Mouse (Mus musculus) heart, embryonic 11.5 days (tissue): Measurements from ENCODE around the gene Shkbp1. TPM values are rescaled to one million over a fixed set of nuclear protein-coding genes. Genes with fewer than 3 reads are reported as not detected.

Source experiments
- ATAC-seq: fragments of 200-750 bp; cut with Nextera tagmentation; replicated peaks from 2 replicates; pipeline ENCODE4 v1.8.0; 2017; ENCODE audit warnings: moderate library complexity; ENCODE audit not compliant: insufficient number of reproducible peaks, low FRiP score, low TSS enrichment
- H3K27ac ChIP-seq: fragments of 300-500 bp; sonication (generic); 2 replicates; pipeline ENCODE4 v1.5.1; 2014; ENCODE audit warnings: mild to moderate bottlenecking, low read depth, low read length
- H3K27me3 ChIP-seq: fragments of 300-500 bp; sonication (generic); 2 replicates; pipeline ENCODE4 v1.6.1; 2014; ENCODE audit warnings: mild to moderate bottlenecking, low read length, mixed read lengths; ENCODE audit not compliant: control insufficient read depth, insufficient read depth
- H3K36me3 ChIP-seq: fragments of 300-500 bp; sonication (generic); 2 replicates; pipeline ENCODE4 v1.6.1; 2014; ENCODE audit warnings: mild to moderate bottlenecking, low read length, moderate library complexity, mixed read lengths; ENCODE audit not compliant: control insufficient read depth, insufficient read depth
- H3K4me1 ChIP-seq: fragments of 300-500 bp; sonication (generic); 2 replicates; pipeline ENCODE4 v1.6.1; 2014; ENCODE audit warnings: low read length; ENCODE audit not compliant: control insufficient read depth, insufficient read depth
- H3K4me2 ChIP-seq: fragments of 300-500 bp; sonication (generic); 2 replicates; pipeline ENCODE4 v1.6.1; 2014; ENCODE audit warnings: mild to moderate bottlenecking, moderate library complexity
- H3K4me3 ChIP-seq: fragments of 300-500 bp; sonication (generic); 2 replicates; pipeline ENCODE4 v1.5.1; 2014; ENCODE audit warnings: low read depth, low read length
- H3K9ac ChIP-seq: fragments of 300-500 bp; sonication (generic); 2 replicates; pipeline ENCODE4 v1.6.1; 2014; ENCODE audit warnings: mild to moderate bottlenecking, low read depth, low read length, moderate library complexity
- H3K9me3 ChIP-seq: fragments of 300-500 bp; sonication (generic); replicated peaks from 2 replicates; pipeline ENCODE4 v1.6.1; 2016; ENCODE audit warnings: low read length; ENCODE audit not compliant: control insufficient read depth
- WGBS: fragments of 180-500 bp; shearing (Covaris S2); extraction: QIAGEN DNeasy Blood & Tissue Kit; methylation state at CpG from one replicate; pipeline ENCODE4 v1.1.7; 2014; ENCODE audit not compliant: insufficient replicate concordance; 5-methylcytosine and 5-hydroxymethylcytosine counted together
- polyA plus RNA-seq: library from polyadenylated mRNA; unstranded; fragments of >200 nt; fragmentation: Nextera tagmentation; extraction: Ambion mirVana; gene quantifications from 2 replicates; pipeline ENCODE4 v1.2.1, GENCODE M21; 2014

Shkbp1 gene
- polyA plus RNA-seq, 1 experiment from 2014 or later, result 34.1 TPM

DNA sequence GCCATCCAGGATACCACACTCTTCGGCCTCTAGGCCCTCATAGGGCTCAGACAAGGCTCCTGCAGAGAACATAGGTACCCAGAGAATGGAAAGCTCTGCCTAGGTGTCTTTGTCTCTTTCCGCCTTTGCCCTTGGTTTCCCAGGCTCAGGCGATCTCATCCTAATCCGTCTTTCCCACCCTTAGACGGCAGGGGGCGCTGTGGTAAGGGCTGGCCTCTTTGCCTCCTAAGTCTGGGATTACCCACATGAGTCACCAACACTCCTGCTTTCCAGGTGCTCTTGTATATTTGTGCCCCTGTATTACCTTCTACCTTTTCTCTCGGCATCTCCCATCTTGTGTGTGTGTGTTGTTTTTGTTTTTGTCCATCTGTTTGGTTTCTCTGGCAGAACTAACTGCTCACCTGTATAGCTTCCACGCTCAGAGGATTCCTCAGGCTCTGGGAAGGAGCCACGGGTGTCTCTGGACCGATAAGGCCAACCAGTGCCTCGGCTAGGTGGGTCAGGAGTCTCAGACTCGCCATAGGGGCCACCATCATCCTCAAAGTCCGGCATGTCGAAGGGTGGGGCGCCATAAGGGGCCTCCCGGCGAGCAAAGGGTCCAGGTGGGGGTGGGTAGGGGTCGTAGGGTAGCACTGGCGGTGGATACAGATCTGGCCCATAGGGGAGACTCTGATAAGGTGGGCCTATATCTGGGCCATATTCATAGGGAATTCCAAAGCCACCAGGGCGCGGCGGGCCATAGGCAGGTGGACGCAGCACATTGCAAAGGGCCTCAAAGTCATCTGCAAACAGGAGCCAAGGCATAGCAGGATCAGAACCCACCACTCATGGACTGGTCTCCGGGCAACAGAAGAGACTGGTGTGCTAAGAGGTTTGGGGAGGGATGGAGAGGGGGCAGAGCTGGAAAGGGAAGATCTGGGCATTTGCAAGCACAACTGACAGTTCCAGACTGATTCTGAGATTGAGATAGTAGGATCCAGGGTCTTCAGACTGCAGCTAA lies 49.4 kb downstream of the Shkbp1 start:
- WGBS, result 68% methylated on average over 24 of the region's 24 CpGs
- Histone ChIP-seq H3K36me3 (no peaks in the 10 kb centered on the region), H3K4me1 (peaks cover 3% of the 10 kb centered on the region), H3K9ac (no peak overlapping the region), H3K27ac (no peak overlapping the region), H3K27me3 (peaks cover 29% of the 10 kb centered on the region), H3K4me3 (no peak overlapping the region), H3K9me3 (no peaks in the 10 kb centered on the region), H3K4me2 (no peak overlapping the region)
- no peak for ATAC-seq

DNA sequence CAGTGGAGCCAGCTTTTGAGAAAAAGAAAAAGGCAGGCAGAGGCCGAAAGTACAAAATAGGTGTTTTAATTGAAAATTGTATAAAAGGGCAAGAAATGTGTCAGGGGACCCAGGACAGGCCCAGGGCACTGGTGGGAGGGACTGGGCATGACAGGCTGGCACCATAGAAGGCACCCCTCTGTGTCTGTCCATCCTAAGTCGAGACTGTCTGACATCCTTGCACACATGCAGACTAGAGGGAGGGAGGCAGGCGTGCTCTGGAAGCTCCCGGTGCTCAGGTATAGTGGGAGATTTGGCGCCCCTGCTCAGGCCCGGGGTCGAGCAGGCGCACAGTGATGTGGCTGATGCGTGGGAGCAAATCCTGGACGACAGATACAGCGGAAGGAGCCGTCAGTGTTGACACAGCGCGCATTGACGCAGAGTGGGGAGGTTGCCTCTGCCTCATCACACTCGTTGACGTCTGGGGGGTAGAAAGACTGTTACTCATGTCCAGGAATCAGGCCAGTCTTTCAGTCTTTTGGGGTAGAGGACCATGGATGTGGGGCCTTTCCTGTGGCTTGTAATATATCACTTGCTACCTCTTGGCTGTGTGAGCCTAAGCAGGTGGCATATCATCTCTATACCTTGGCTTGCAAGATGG lies 50.6 kb downstream of the Shkbp1 start:
- peaks cover 19% of the 10 kb centered on the region for H3K27me3 ChIP-seq
- no peak for ATAC-seq
- WGBS, result 74% methylated on average over 17 of the region's 17 CpGs

DNA sequence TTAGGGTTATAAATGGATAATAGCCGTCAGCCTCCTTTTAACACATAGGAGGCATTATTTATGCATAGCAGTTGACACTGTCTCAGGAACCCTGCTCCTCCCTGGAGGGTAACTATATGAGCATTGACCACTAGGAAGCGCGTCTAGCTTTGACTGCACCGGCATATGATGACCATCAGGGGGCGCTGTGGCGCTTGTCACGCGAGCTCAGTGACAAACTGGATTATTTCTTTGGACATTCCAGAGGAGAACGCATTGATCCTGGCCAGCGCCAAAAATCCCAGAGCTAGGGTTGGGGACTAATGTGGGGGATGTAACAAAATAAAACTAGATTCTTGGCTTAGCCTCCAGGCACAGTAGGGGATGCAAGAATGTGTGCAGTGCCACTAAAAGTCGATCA lies 53.6 kb downstream of the Shkbp1 start:
- Histone ChIP-seq H3K27me3 (peaks cover 12% of the 10 kb centered on the region; the same call in 1 of the 2 replicates), H3K36me3 (no peaks in the 10 kb centered on the region), H3K9ac (no peak overlapping the region), H3K9me3 (no peaks in the 10 kb centered on the region), H3K27ac (no peak overlapping the region), H3K4me2 (no peak overlapping the region), H3K4me1 (no peaks in the 10 kb centered on the region), H3K4me3 (no peak overlapping the region)
- peak; percentile 29; the same call in 1 of the 2 replicates for ATAC-seq
- WGBS, result 10% methylated on average over 11 of the region's 11 CpGs

More for the DNA sequence above, 50.6 kb downstream of the Shkbp1 start:
- H3K9me3 ChIP-seq, result no peaks in the 10 kb centered on the region
- H3K36me3 ChIP-seq, result no peaks in the 10 kb centered on the region
- no peak overlapping the region for H3K9ac ChIP-seq
- H3K4me3 ChIP-seq, result no peak overlapping the region
- H3K27ac ChIP-seq, result no peak overlapping the region
- no peak overlapping the region for H3K4me2 ChIP-seq
- peaks cover 3% of the 10 kb centered on the region for H3K4me1 ChIP-seq

DNA sequence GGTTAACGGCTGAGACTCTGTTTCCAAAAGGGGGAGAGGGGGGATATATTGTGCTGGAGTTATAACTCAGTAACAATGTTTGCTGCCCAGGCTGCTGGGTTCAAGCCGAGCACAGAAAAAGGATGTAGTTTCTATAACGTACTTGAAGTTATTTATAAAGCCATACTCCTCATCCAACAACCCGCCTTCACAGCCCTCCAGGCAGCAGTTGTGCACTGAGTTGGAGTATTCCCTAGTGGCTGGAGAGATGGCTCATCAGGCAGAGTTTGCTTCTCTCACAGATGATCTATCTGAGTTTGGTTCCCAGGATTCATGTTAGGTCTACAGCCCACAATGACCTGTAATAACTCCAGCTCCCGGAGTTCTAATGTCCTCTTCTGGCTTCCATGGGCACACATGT lies 55.0 kb downstream of the Shkbp1 start:
- no peak overlapping the region for H3K4me3 ChIP-seq
- H3K27me3 ChIP-seq, result peaks cover 12% of the 10 kb centered on the region; the same call in 1 of the 2 replicates
- no peaks in the 10 kb centered on the region for H3K4me1 ChIP-seq
- no peak overlapping the region for H3K4me2 ChIP-seq
- no peak overlapping the region for H3K9ac ChIP-seq
- WGBS, result 82% methylated on average over 5 of the region's 5 CpGs
- no peaks in the 10 kb centered on the region for H3K9me3 ChIP-seq
- H3K27ac ChIP-seq, result no peak overlapping the region
- no peaks in the 10 kb centered on the region for H3K36me3 ChIP-seq
- ATAC-seq, result no peak

DNA sequence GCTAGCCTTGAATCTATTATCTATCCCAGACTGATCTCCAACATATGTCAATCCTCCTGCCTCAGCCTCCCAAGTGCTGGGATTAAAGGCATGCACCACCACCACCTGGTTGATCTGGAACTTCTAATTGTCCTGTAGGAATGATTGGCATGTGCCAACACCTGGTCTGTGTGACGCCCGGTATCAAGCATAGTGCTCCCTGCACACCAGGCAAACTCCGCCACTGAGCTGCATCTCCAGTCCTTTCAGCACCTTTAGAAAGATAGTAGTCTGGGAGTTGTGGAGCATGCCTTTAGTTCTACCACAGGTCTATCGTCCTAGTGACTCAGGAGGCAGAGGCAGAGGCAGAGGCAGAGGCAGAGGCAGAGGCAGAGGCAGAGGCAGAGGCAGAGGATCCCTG lies 55.5 kb downstream of the Shkbp1 start:
- Histone ChIP-seq H3K4me2 (no peak overlapping the region), H3K27ac (no peak overlapping the region), H3K4me3 (no peak overlapping the region), H3K27me3 (peaks cover 10% of the 10 kb centered on the region; the same call in 1 of the 2 replicates), H3K9ac (no peak overlapping the region), H3K4me1 (no peaks in the 10 kb centered on the region), H3K9me3 (no peaks in the 10 kb centered on the region), H3K36me3 (no peaks in the 10 kb centered on the region)
- WGBS, result 71% methylated on average over 4 of the region's 4 CpGs
- ATAC-seq, result no peak

DNA sequence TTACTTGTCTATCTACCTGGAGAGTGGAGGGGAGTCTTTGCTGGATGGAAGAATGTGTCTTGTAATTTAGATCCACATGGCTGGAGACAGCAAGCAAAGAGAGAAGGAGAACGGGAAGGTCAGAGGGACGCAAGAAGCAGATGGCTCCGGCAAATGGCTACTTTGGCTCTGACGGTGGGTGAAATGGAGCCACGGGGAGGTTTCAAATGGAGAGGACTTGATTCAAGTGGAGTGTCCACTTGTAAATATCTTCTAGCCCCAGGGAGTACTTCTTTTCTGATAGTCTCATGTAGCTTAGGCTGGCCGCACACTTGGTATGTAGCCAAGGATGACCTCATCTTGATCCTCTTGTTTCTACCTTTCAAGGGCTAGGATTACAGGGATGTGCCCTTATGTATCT lies 57.0 kb downstream of the Shkbp1 start:
- Histone ChIP-seq H3K27ac (no peak overlapping the region), H3K9ac (no peak overlapping the region), H3K4me2 (no peak overlapping the region), H3K4me1 (no peaks in the 10 kb centered on the region), H3K27me3 (peaks cover under 1% of the 10 kb centered on the region; the same call in 1 of the 2 replicates), H3K36me3 (no peaks in the 10 kb centered on the region), H3K4me3 (no peak overlapping the region), H3K9me3 (no peaks in the 10 kb centered on the region; the same call in 1 of the 2 replicates)
- WGBS, result 83% methylated on average over 6 of the region's 6 CpGs
- ATAC-seq, result no peak

DNA sequence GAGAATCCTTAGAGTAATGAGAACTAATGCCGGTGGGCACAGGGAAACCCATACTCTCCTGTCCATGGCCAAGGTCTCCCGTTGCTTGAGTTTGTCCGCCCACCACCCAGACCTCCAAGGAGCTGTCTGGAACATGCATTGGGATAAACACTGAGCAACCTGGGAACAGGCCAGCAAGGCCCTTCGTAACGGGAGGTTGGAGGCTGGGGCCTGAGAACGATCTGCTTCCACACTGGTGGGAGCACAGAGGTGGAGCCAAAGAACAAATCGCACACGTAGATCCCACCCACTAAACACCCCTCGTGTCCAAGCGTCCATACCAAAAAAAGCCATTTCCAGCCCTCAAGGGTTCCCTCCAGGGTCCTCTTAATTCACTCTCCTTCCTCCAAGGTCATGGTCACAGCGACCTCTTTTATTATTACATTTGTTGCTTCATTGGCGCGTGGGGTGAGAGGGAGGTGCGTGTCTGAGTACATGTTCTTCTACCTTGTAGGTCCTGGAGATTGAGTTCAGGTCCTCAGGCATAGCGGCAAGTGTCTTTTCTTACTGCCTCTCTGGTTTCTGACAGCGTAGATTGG lies 57.7 kb downstream of the Shkbp1 start:
- Histone ChIP-seq H3K9ac (no peak overlapping the region), H3K9me3 (no peaks in the 10 kb centered on the region; the same call in 1 of the 2 replicates), H3K4me1 (no peaks in the 10 kb centered on the region), H3K4me3 (no peak overlapping the region), H3K27me3 (no peaks in the 10 kb centered on the region), H3K27ac (no peak overlapping the region), H3K4me2 (no peak overlapping the region), H3K36me3 (no peaks in the 10 kb centered on the region)
- 77% methylated on average over 16 of the region's 16 CpGs for WGBS
- ATAC-seq, result no peak

DNA sequence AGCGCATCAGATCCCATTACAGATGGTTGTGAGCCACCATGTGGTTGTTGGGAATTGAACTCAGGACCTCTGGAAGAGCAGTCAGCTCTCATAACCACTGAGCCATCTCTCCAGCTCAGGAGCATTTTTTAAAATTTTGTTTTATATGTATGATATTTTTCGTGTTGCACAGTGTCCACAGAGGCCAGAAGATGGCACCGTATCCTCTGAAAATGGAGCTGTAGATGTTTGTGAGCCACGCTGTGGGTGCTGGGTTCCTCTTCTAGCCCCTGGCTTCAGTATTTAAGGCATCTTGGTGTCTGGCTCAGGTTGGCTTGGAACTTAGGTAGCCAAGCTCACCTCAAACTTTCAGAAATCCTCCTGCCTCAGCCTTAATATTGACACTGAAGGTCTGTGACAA lies 59.3 kb downstream of the Shkbp1 start:
- Histone ChIP-seq H3K9me3 (no peaks in the 10 kb centered on the region; the same call in 1 of the 2 replicates), H3K36me3 (no peaks in the 10 kb centered on the region), H3K4me3 (no peak overlapping the region), H3K9ac (no peak overlapping the region), H3K27ac (no peak overlapping the region), H3K4me1 (no peaks in the 10 kb centered on the region), H3K27me3 (no peaks in the 10 kb centered on the region), H3K4me2 (no peak overlapping the region)
- no peak for ATAC-seq
- 85% methylated on average over 4 of the region's 4 CpGs for WGBS
